Mouse (Mus musculus) kidney, adult 2 months (tissue): ENCODE results near the gene Epas1.

Experiments used
- CTCF ChIP-seq: fragments of 200-500 bp; conservative IDR thresholded peaks from 2 replicates; pipeline ENCODE4 v1.5.1; 2011; ENCODE audit warnings: low read depth, mild to moderate bottlenecking, control low read depth, low read length, moderate library complexity, mixed read lengths; ENCODE audit not compliant: insufficient read depth, insufficient read length
- POLR2A ChIP-seq: fragments of 200-500 bp; IDR thresholded peaks from one replicate; pipeline ENCODE4 v1.6.1; 2011; ENCODE audit warnings: low read depth, low read length, control low read depth

DNA sequence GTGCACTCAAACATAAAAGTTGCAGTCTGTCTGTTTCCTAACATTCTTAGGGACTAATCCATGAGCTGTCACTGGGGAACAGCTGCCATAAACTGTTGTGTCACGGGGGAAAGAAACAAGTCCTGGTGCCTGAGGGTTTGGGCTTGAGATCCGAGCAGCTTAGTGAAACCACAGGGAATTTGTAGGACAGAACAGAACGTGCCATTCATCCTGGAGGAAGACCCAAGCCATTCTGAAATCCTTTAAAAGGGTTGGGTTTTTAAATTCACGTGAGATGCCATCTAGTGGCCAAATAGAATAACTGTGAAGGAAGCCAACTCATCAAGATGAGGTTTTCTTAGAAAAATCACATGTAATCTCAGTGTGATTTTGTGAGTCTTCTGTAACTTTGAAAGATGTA lies 58.5 kb downstream of the Epas1 start:
- TF ChIP-seq POLR2A (no peak), CTCF (no peak)
